Mouse (Mus musculus): ENCODE measurements around the gene Mad1l1.

DNA sequence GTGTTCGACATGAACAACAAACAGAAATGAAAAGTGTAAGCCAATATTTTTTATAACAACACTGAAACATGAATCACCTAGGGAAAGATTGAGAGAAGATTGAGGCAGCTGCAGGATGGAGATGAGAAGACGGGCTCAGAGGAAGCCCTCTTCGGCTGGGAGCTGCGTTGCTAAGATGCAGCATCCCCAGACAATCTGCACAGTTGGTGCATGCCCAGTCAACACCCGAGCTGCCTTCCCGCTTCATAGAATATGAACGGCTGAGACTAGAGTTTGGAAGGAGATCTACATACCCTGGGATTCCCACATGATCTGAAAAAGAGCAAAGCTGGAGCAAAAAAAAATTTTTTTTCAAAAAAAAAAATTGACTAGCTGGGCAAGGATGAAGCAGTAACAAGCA is 302.6 kb downstream of the Mad1l1 start:
- TF ChIP-seq CTCF (IDR thresholded peaks at IDR 0.05; ENCODE audit: insufficient read depth, low read depth, low read length) = no peak
- no peak for TF ChIP-seq POLR2A (IDR thresholded peaks at IDR 0.05; ENCODE audit: insufficient read depth, low read depth, low read length)
